ENCODE assay signal across 9 mouse cellular contexts in genomic region chr5:44799861-44800260, GRCm38 (mm10). TPM values are rescaled to one million over a fixed set of nuclear protein-coding genes. Genes with fewer than 3 reads are reported as not detected.
DNase-seq lines count a peak whose midpoint lies in the region; ATAC-seq and TF ChIP-seq lines count a peak whose summit lies in the region.
"Had no signal": no experiment of that assay in that cellular context is flagged by ENCODE, and none has a peak within 500 bp of the region (broad histone marks: within the 10 kb centered on the region; RNA-seq: fewer than 3 reads in every experiment).

No protein-coding gene starts in this region.

- no peak overlapping the region; the same call in 1 of the 2 replicates for H3K27ac ChIP-seq in kidney, embryonic 16.5 days (ENCODE audit: low read length)
- H3K27ac ChIP-seq in forebrain, embryonic 12.5 days: no peak overlapping the region
- no peak overlapping the region; the same call in 1 of the 2 replicates for H3K27ac ChIP-seq in limb, embryonic 11.5 days (replicated peaks; ENCODE audit: low read depth, low read length)
- no peak overlapping the region for H3K27ac ChIP-seq in small intestine, adult 2 months (ENCODE audit: insufficient read depth, low read depth, low read length)
- H3K27ac ChIP-seq: macrophage had no signal

- 17% methylated on average over 2 of the region's 2 CpGs for WGBS in kidney, embryonic 16.5 days
- WGBS in forebrain, embryonic 12.5 days: 14% methylated on average over 2 of the region's 2 CpGs
- 0% methylated on average over 2 of the region's 2 CpGs for WGBS in limb, embryonic 11.5 days
- 32% methylated on average over 2 of the region's 2 CpGs for WGBS in small intestine, adult 2 months

- no peak for TF ChIP-seq CTCF in small intestine, adult 2 months (IDR thresholded peaks at IDR 0.05; ENCODE audit: extremely low read depth, insufficient read length, insufficient replicate concordance, low read depth, low read length)

- peak overlapping the region; percentile 57 for H3K4me3 ChIP-seq in kidney, embryonic 16.5 days (ENCODE audit: low read length)
- peak overlapping the region; percentile 41 for H3K4me3 ChIP-seq in forebrain, embryonic 12.5 days (replicated peaks)
- H3K4me3 ChIP-seq in limb, embryonic 11.5 days (ENCODE audit: low read depth, low read length): peak overlapping the region; percentile 40; the same call in 1 of the 2 replicates
- H3K4me3 ChIP-seq in small intestine, adult 2 months (ENCODE audit: low read depth, low read length): peak overlapping the region; percentile 56; the same call in 1 of the 2 replicates

- no peaks in the 10 kb centered on the region for H3K9me3 ChIP-seq in kidney, embryonic 16.5 days (ENCODE audit: low read length)
- no peaks in the 10 kb centered on the region for H3K9me3 ChIP-seq in forebrain, embryonic 12.5 days
- H3K9me3 ChIP-seq in limb, embryonic 11.5 days (ENCODE audit: control insufficient read depth, low read length): no peaks in the 10 kb centered on the region

- peaks cover 10% of the 10 kb centered on the region; the same call in 1 of the 2 replicates for H3K4me1 ChIP-seq in kidney, embryonic 16.5 days (ENCODE audit: insufficient read depth, low read length)
- peaks cover 32% of the 10 kb centered on the region for H3K4me1 ChIP-seq in forebrain, embryonic 12.5 days
- H3K4me1 ChIP-seq in limb, embryonic 11.5 days (ENCODE audit: control insufficient read depth, insufficient read depth, low read length): peaks cover 16% of the 10 kb centered on the region
- no peaks in the 10 kb centered on the region for H3K4me1 ChIP-seq in small intestine, adult 2 months (ENCODE audit: control insufficient read depth, insufficient read depth, insufficient read length, low read length)

- no peak for TF ChIP-seq POLR2A in small intestine, adult 2 months (IDR thresholded peaks at IDR 0.05; ENCODE audit: low read depth, low read length)

- DNase-seq in kidney, adult 11 months: no peak
- peak; percentile 31 for DNase-seq in limb, embryonic 11.5 days (ENCODE audit: low spot score)
- DNase-seq in left cerebral cortex, adult 8-10 months (ENCODE audit: low spot score in 2 of 2): no peak
- DNase-seq in MN1 (ENCODE audit: low spot score): no peak
- no peak for DNase-seq in right cerebral cortex, postnatal 4 days

- peak; percentile 76 for ATAC-seq in kidney, embryonic 16.5 days (ENCODE audit: low FRiP score, low TSS enrichment)
- peak; percentile 34; the same call in 1 of the 2 replicates for ATAC-seq in forebrain, embryonic 12.5 days (ENCODE audit: low FRiP score)
- peak; percentile 56; the same call in 1 of the 2 replicates for ATAC-seq in limb, embryonic 11.5 days (ENCODE audit: insufficient number of reproducible peaks, low FRiP score, low TSS enrichment, low read depth)

- H3K36me3 ChIP-seq in kidney, embryonic 16.5 days (ENCODE audit: insufficient read depth, low read length): no peaks in the 10 kb centered on the region
- no peaks in the 10 kb centered on the region for H3K36me3 ChIP-seq in forebrain, embryonic 12.5 days (replicated peaks)
- no peaks in the 10 kb centered on the region for H3K36me3 ChIP-seq in limb, embryonic 11.5 days (ENCODE audit: control insufficient read depth, insufficient read depth, low read length)
- no peaks in the 10 kb centered on the region for H3K36me3 ChIP-seq in small intestine, adult 2 months (ENCODE audit: control insufficient read depth, insufficient read depth, low read length)

- H3K27me3 ChIP-seq in kidney, embryonic 16.5 days (ENCODE audit: insufficient read depth, low read length): no peaks in the 10 kb centered on the region
- no peaks in the 10 kb centered on the region for H3K27me3 ChIP-seq in forebrain, embryonic 12.5 days
- no peaks in the 10 kb centered on the region for H3K27me3 ChIP-seq in limb, embryonic 11.5 days (ENCODE audit: control insufficient read depth, insufficient read depth, low read length)
- no peaks in the 10 kb centered on the region for H3K27me3 ChIP-seq in small intestine, adult 2 months (ENCODE audit: control insufficient read depth, insufficient read depth, low read length)

- H3K4me2 ChIP-seq in kidney, embryonic 16.5 days (replicated peaks; ENCODE audit: low read depth, low read length): peak overlapping the region; percentile 54
- peak overlapping the region; percentile 60 for H3K4me2 ChIP-seq in forebrain, embryonic 12.5 days
- H3K4me2 ChIP-seq in limb, embryonic 11.5 days (ENCODE audit: low read depth, severe bottlenecking): peak overlapping the region; percentile 62

- no peak overlapping the region for H3K9ac ChIP-seq in kidney, embryonic 16.5 days (replicated peaks; ENCODE audit: low read length)
- 0 out of 2 replicates have a peak overlapping the region, but pooled peaks have one; percentile 55 for H3K9ac ChIP-seq in forebrain, embryonic 12.5 days
- H3K9ac ChIP-seq in limb, embryonic 11.5 days (ENCODE audit: low read length): no peak overlapping the region

RNA-seq across cellular contexts. Expression of gene Ldb2, which starts 0.4 kb away (rescaled TPM):
- 115 and 121 TPM in 2 replicates for polyA plus RNA-seq in kidney, embryonic 16.5 days (2015; fragmentation: Nextera tagmentation; extraction: Ambion mirVana)
- 15.9 and 16.0 TPM in 2 replicates for polyA plus RNA-seq in forebrain, embryonic 12.5 days (2016; fragmentation: Nextera tagmentation; extraction: Ambion mirVana)
- 45.2 and 45.7 TPM in 2 replicates for polyA plus RNA-seq in limb, embryonic 11.5 days (2014; fragmentation: Nextera tagmentation; extraction: Ambion mirVana)
- polyA plus RNA-seq in small intestine, adult 2 months (2012; rRNA removed): 1.6 and 2.8 TPM in 2 replicates
- 10 to 100 TPM; 62.0 to 71.8 (median 67.8) TPM for total RNA-seq in left cerebral cortex, adult 8-10 months (2022)
- polyA plus RNA-seq: macrophage had no signal
